Mouse (Mus musculus) cerebellum, adult 8-10 months (tissue): ENCODE data around the gene Ppl.

ENCODE experiments used
- DNase-seq: peaks from one replicate; pipeline ENCODE4 v3.0.0; 2022

The Ppl gene

GRCm38 (mm10) chr16:5119845-5120244 lies 12.4 kb downstream of the Ppl start:
- DNase-seq, result no peak

GRCm38 (mm10) chr16:5119385-5119784 lies 12.8 kb downstream of the Ppl start:
- no peak for DNase-seq

GRCm38 (mm10) chr16:5113582-5113981 lies 18.6 kb downstream of the Ppl start:
- no peak for DNase-seq

- no peak for DNase-seq
Measured at GRCm38 (mm10) chr16:5113002-5113550, 19.1 kb downstream of the Ppl start.

- DNase-seq, result no peak
Measured at GRCm38 (mm10) chr16:5111021-5111420, 21.2 kb downstream of the Ppl start.

- no peak for DNase-seq
Measured at GRCm38 (mm10) chr16:5109877-5110276, 22.3 kb downstream of the Ppl start.

GRCm38 (mm10) chr16:5101000-5101399 lies 31.2 kb downstream of the Ppl start:
- DNase-seq, result peak; percentile 80

- DNase-seq, result no peak
Measured at GRCm38 (mm10) chr16:5096504-5096903, 35.7 kb downstream of the Ppl start.

GRCm38 (mm10) chr16:5093285-5093684 lies 38.9 kb downstream of the Ppl start:
- DNase-seq, result no peak

GRCm38 (mm10) chr16:5089021-5089420 lies 43.2 kb downstream of the Ppl start:
- DNase-seq, result no peak

GRCm38 (mm10) chr16:5086179-5086578 lies 46.0 kb downstream of the Ppl start:
- no peak for DNase-seq

- no peak for DNase-seq
Measured at GRCm38 (mm10) chr16:5085196-5085595, 47.0 kb downstream of the Ppl start.

- DNase-seq, result no peak
Measured at GRCm38 (mm10) chr16:5074341-5074740, 57.9 kb downstream of the Ppl start.

- no peak for DNase-seq
Measured at GRCm38 (mm10) chr16:5071974-5072373, 60.2 kb downstream of the Ppl start.

- DNase-seq, result peak; percentile 32
Measured at GRCm38 (mm10) chr16:5070321-5070720, 61.9 kb downstream of the Ppl start.

GRCm38 (mm10) chr16:5063472-5063871 lies 68.7 kb downstream of the Ppl start:
- DNase-seq, result no peak

GRCm38 (mm10) chr16:5058114-5058513 lies 74.1 kb downstream of the Ppl start:
- DNase-seq, result no peak

- DNase-seq, result peak; percentile 19
Measured at GRCm38 (mm10) chr16:5050251-5051110, 81.7 kb downstream of the Ppl start.

GRCm38 (mm10) chr16:5049774-5050234 lies 82.4 kb downstream of the Ppl start, which contains the start of the genes Glyr1 and Ubn1:
Gene Glyr1 (minus strand): TSS chr16:5049863.
Gene Ubn1 (plus strand): TSS chr16:5050057.
- DNase-seq, result peak; percentile 98

GRCm38 (mm10) chr16:5049182-5049773 lies 82.9 kb downstream of the Ppl start:
- no peak for DNase-seq

GRCm38 (mm10) chr16:5045322-5045721 lies 86.9 kb downstream of the Ppl start:
- DNase-seq, result no peak

GRCm38 (mm10) chr16:5036649-5037234 lies 95.5 kb downstream of the Ppl start:
- DNase-seq, result no peak
